Mouse (Mus musculus) erythroblast, embryonic 14.5 days (primary cell): ENCODE results near the gene Prkch.

Source experiments
- GATA1 ChIP-seq: IDR thresholded peaks from 2 replicates; pipeline ENCODE4 v1.6.1; 2012; ENCODE audit warnings: low read length, inconsistent platforms, mixed read lengths
- TAL1 ChIP-seq: IDR thresholded peaks from 3 replicates; pipeline ENCODE4 v1.6.1; 2012; ENCODE audit warnings: low read length, inconsistent platforms, mixed read lengths

GRCm38 (mm10) chr12:73544736-73545671 is 39.6 kb upstream of the Prkch start:
- TF ChIP-seq TAL1: no peak
- no peak for TF ChIP-seq GATA1
